In the genomic region with DNA sequence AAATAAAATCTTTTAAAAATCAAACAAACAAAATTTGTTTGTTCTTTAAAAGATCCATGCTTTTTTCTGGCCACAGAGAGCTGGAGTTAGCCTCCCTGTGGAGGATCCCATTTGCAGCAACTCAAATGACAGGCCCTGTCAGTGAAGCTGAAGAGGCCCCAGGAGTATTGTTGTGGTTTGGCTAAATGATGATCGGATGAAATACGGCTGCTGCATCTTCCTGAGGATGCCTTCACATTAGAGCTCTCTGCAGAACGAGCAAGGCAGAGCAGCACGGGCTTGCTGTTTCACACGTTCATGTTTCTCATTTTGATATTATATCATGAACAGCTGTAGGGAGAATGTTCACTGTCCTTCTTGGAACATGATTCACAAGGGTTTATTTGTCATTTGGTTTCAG, we compare ENCODE assay signal across 12 mouse cellular contexts.
"Had no signal": no experiment of that assay in that cellular context is flagged by ENCODE, and none has a peak within 500 bp of the region (broad histone marks: within the 10 kb centered on the region; RNA-seq: fewer than 3 reads in every experiment).

No protein-coding gene starts in this region.

- H3K36me3 ChIP-seq: kidney, embryonic 15.5 days; limb, embryonic 10.5 days; liver, embryonic 15.5 days; midbrain, embryonic 12.5 days; neural tube, embryonic 12.5 days had no signal

- H3K9me3 ChIP-seq: kidney, embryonic 15.5 days; limb, embryonic 10.5 days; liver, embryonic 15.5 days; neural tube, embryonic 12.5 days had no signal

- H3K4me3 ChIP-seq: kidney, embryonic 15.5 days; limb, embryonic 10.5 days; liver, embryonic 15.5 days; midbrain, embryonic 12.5 days; neural tube, embryonic 12.5 days had no signal

- ATAC-seq: lung, postnatal 0 days had no signal

- H3K27ac ChIP-seq: kidney, embryonic 15.5 days; limb, embryonic 10.5 days; liver, embryonic 15.5 days; midbrain, embryonic 12.5 days; neural tube, embryonic 12.5 days had no signal

- H3K9ac ChIP-seq: kidney, embryonic 15.5 days; liver, embryonic 15.5 days; midbrain, embryonic 12.5 days; neural tube, embryonic 12.5 days had no signal

- H3K27me3 ChIP-seq: kidney, embryonic 15.5 days; liver, embryonic 15.5 days; midbrain, embryonic 12.5 days; neural tube, embryonic 12.5 days had no signal

- H3K4me2 ChIP-seq: kidney, embryonic 15.5 days; liver, embryonic 11.5 days; liver, embryonic 15.5 days; midbrain, embryonic 12.5 days; neural tube, embryonic 12.5 days had no signal

- DNase-seq: kidney, postnatal 14 days; lung, adult 2 months; lung, postnatal 36 days; right cerebral cortex, postnatal 14 days; thymus, postnatal 4 days had no signal

- H3K4me1 ChIP-seq: kidney, embryonic 15.5 days; liver, embryonic 15.5 days; midbrain, embryonic 12.5 days; neural tube, embryonic 12.5 days had no signal
